ENCODE assay signal across 8 mouse cellular contexts in genomic region chr9:101251644-101252337, GRCm38 (mm10). TPM values are rescaled to one million over a fixed set of nuclear protein-coding genes. Genes with fewer than 3 reads are reported as not detected.
DNase-seq lines count a peak whose midpoint lies in the region; ATAC-seq lines count a peak whose summit lies in the region.

Ppp2r3a (minus strand) TSS chr9:101251795.

- peak within 1 kb of the TSS; percentile 82 for H3K4me3 ChIP-seq in forebrain, embryonic 10.5 days
- H3K4me3 ChIP-seq in heart, embryonic 15.5 days: peak within 1 kb of the TSS; percentile 79
- peak within 1 kb of the TSS; percentile 73 for H3K4me3 ChIP-seq in liver, embryonic 12.5 days

- H3K36me3 ChIP-seq in forebrain, embryonic 10.5 days (replicated peaks): no peaks in the 10 kb centered on the region
- no peaks in the 10 kb centered on the region for H3K36me3 ChIP-seq in heart, embryonic 15.5 days
- H3K36me3 ChIP-seq in liver, embryonic 12.5 days: no peaks in the 10 kb centered on the region
- no peaks in the 10 kb centered on the region for H3K36me3 ChIP-seq in splenic B cell, adult 2 months (ENCODE audit: control insufficient read depth, insufficient read depth, low read length, poor library complexity, severe bottlenecking)

- 2% methylated on average over 32 of the region's 50 CpGs for WGBS in forebrain, embryonic 10.5 days
- WGBS in heart, embryonic 15.5 days: 1% methylated on average over 48 of the region's 50 CpGs
- WGBS in liver, embryonic 12.5 days (ENCODE audit: insufficient replicate concordance): 2% methylated on average over 49 of the region's 50 CpGs

- H3K9me3 ChIP-seq in forebrain, embryonic 10.5 days: no peaks in the 10 kb centered on the region
- no peaks in the 10 kb centered on the region for H3K9me3 ChIP-seq in heart, embryonic 15.5 days (replicated peaks)
- no peaks in the 10 kb centered on the region for H3K9me3 ChIP-seq in liver, embryonic 12.5 days (replicated peaks)

- no peaks in the 10 kb centered on the region for H3K27me3 ChIP-seq in forebrain, embryonic 10.5 days (ENCODE audit: poor library complexity, severe bottlenecking)
- no peaks in the 10 kb centered on the region for H3K27me3 ChIP-seq in heart, embryonic 15.5 days
- H3K27me3 ChIP-seq in liver, embryonic 12.5 days (replicated peaks): 0 out of 2 replicates have a peak, but pooled peaks cover 4% of the 10 kb centered on the region
- no peaks in the 10 kb centered on the region for H3K27me3 ChIP-seq in splenic B cell, adult 2 months (ENCODE audit: control insufficient read depth, insufficient read depth, low read length, poor library complexity, severe bottlenecking)

- H3K4me1 ChIP-seq in forebrain, embryonic 10.5 days: peaks cover 30% of the 10 kb centered on the region
- peaks cover 22% of the 10 kb centered on the region for H3K4me1 ChIP-seq in heart, embryonic 15.5 days (replicated peaks)
- peaks cover 34% of the 10 kb centered on the region for H3K4me1 ChIP-seq in liver, embryonic 12.5 days

- H3K27ac ChIP-seq in forebrain, embryonic 10.5 days: peak within 1 kb of the TSS; percentile 95
- H3K27ac ChIP-seq in heart, embryonic 15.5 days: peak within 1 kb of the TSS; percentile 99
- H3K27ac ChIP-seq in liver, embryonic 12.5 days: peak within 1 kb of the TSS; percentile 82

- DNase-seq in CD8-positive naive resting alpha-beta T cell, adult 2 months (ENCODE audit: low read depth in 2 of 2, low spot score in 2 of 2): peak; percentile 93 to 95
- DNase-seq in c-Kit-positive CD71-negative TER-119-negative erythroid progenitor cells, embryonic 14.5 days (ENCODE audit: low read depth): peak; percentile 67
- DNase-seq in forebrain, embryonic 10.5 days (ENCODE audit: extremely low spot score, low spot score): peak; percentile 99
- DNase-seq in kidney, postnatal 14 days: peak; percentile 99
- DNase-seq in naive thymus-derived CD4-positive, alpha-beta T cell, adult 2 months (ENCODE audit: low read depth): peak; percentile 79
- peak; percentile 93 for DNase-seq in splenic B cell, adult 2 months (ENCODE audit: low read depth, low spot score)

- peak; percentile 92 for ATAC-seq in heart, embryonic 15.5 days (replicated peaks; ENCODE audit: insufficient number of reproducible peaks, insufficient read depth, low FRiP score, low read depth)
- peak; percentile 95 for ATAC-seq in liver, embryonic 12.5 days

- peak within 1 kb of the TSS; percentile 72 for H3K4me2 ChIP-seq in heart, embryonic 15.5 days
- peak within 1 kb of the TSS; percentile 90 for H3K4me2 ChIP-seq in liver, embryonic 12.5 days

- H3K9ac ChIP-seq in heart, embryonic 15.5 days: peak within 1 kb of the TSS; percentile 89
- peak within 1 kb of the TSS; percentile 75 for H3K9ac ChIP-seq in liver, embryonic 12.5 days

RNA-seq across cellular contexts. Expression of gene Ppp2r3a, which starts in this region (rescaled TPM):
- 7.4 and 8.7 TPM in 2 replicates for polyA plus RNA-seq in forebrain, embryonic 10.5 days (2016; fragmentation: Nextera tagmentation; extraction: Ambion mirVana)
- polyA plus RNA-seq in heart, embryonic 15.5 days (2015; fragmentation: Nextera tagmentation; extraction: Ambion mirVana): 75.1 and 84.7 TPM in 2 replicates
- polyA plus RNA-seq in liver, embryonic 12.5 days (2016; fragmentation: Nextera tagmentation; extraction: Ambion mirVana): 3.6 and 4.0 TPM in 2 replicates

Comparison
In these comparisons a context has a peak if more than half of its experiments do, and no peak if none do; other contexts are left out.
1. Peak in every context shown above with its lines: DNase-seq, ATAC-seq, H3K4me3 ChIP-seq and H3K27ac ChIP-seq.